Mouse (Mus musculus) adrenal gland, adult 2 months (tissue): ENCODE data around the gene Nfib. TPM values are rescaled to one million over a fixed set of nuclear protein-coding genes. Genes with fewer than 3 reads are reported as not detected.

Source experiments
- DNase-seq: peaks from one replicate; pipeline ENCODE4 v3.0.0; 2021
- polyA plus RNA-seq: library from polyadenylated mRNA; depleted of rRNA; stranded (reverse); fragments of >200 nt; gene quantifications from 2 replicates; pipeline ENCODE4 v1.2.3, GENCODE M21; 2012
- total RNA-seq, 2 experiments: library from RNA; stranded (reverse); gene quantifications; 2 replicates each; pipeline ENCODE4 v1.2.3; 2021

Nfib gene
- total and polyA plus RNA-seq, 3 experiments = 19.6 to 86.3 (median 84.1) TPM

- DNase-seq = no peak
Measured at GRCm38 (mm10) chr4:82390545-82390944, 315.0 kb downstream of the Nfib start.

GRCm38 (mm10) chr4:82389876-82390275, 315.7 kb downstream of the Nfib start:
- DNase-seq = no peak

GRCm38 (mm10) chr4:82387620-82388019, 317.9 kb downstream of the Nfib start:
- DNase-seq = no peak

- no peak for DNase-seq
Measured at GRCm38 (mm10) chr4:82386222-82386993, 319.1 kb downstream of the Nfib start.

- DNase-seq = no peak
Measured at GRCm38 (mm10) chr4:82385638-82386037, 319.9 kb downstream of the Nfib start.

GRCm38 (mm10) chr4:82383991-82384731, 321.4 kb downstream of the Nfib start:
- no peak for DNase-seq

GRCm38 (mm10) chr4:82383346-82383745, 322.2 kb downstream of the Nfib start:
- no peak for DNase-seq

GRCm38 (mm10) chr4:82381786-82382185, 323.8 kb downstream of the Nfib start:
- no peak for DNase-seq

- no peak for DNase-seq
Measured at GRCm38 (mm10) chr4:82380578-82380977, 325.0 kb downstream of the Nfib start.

- no peak for DNase-seq
Measured at GRCm38 (mm10) chr4:82378050-82378449, 327.5 kb downstream of the Nfib start.

GRCm38 (mm10) chr4:82377621-82378020, 327.9 kb downstream of the Nfib start:
- no peak for DNase-seq

GRCm38 (mm10) chr4:82374560-82374959, 331.0 kb downstream of the Nfib start:
- DNase-seq = no peak

GRCm38 (mm10) chr4:82372217-82372616, 333.3 kb downstream of the Nfib start:
- no peak for DNase-seq

GRCm38 (mm10) chr4:82371471-82371870, 334.1 kb downstream of the Nfib start:
- DNase-seq = no peak

GRCm38 (mm10) chr4:82369011-82369776, 336.4 kb downstream of the Nfib start:
- DNase-seq = no peak

- DNase-seq = no peak
Measured at GRCm38 (mm10) chr4:82368091-82368775, 337.3 kb downstream of the Nfib start.

- no peak for DNase-seq
Measured at GRCm38 (mm10) chr4:82364696-82365385, 340.7 kb downstream of the Nfib start.

GRCm38 (mm10) chr4:82363951-82364350, 341.6 kb downstream of the Nfib start:
- DNase-seq = no peak

- no peak for DNase-seq
Measured at GRCm38 (mm10) chr4:82362294-82362693, 343.3 kb downstream of the Nfib start.

GRCm38 (mm10) chr4:82360081-82360511, 345.5 kb downstream of the Nfib start:
- DNase-seq = no peak

- no peak for DNase-seq
Measured at GRCm38 (mm10) chr4:82359110-82359509, 346.4 kb downstream of the Nfib start.
